Mouse (Mus musculus) liver, postnatal 0 days (tissue): ENCODE measurements around the gene Shroom3. TPM values are rescaled to one million over a fixed set of nuclear protein-coding genes. Genes with fewer than 3 reads are reported as not detected.

ENCODE experiments used
- ATAC-seq: fragments of 200-750 bp; cut with Nextera tagmentation; 2 replicates; pipeline ENCODE4 v1.8.0; 2017; ENCODE audit warnings: mild to moderate bottlenecking, moderate library complexity
- DNase-seq: peaks from one replicate; pipeline ENCODE4 v3.0.0-alpha.2; 2016
- H3K27ac ChIP-seq: fragments of 300-500 bp; sonication (generic); 2 replicates; pipeline ENCODE4 v1.5.1; 2014; ENCODE audit warnings: antibody characterized with exemption, moderate library complexity, mild to moderate bottlenecking, low read depth
- H3K27me3 ChIP-seq: fragments of 300-500 bp; sonication (generic); 2 replicates; pipeline ENCODE4 v1.6.1; 2014; ENCODE audit warnings: low read length, control low read depth, mixed read lengths; ENCODE audit not compliant: insufficient read depth
- H3K36me3 ChIP-seq: fragments of 300-500 bp; sonication (generic); replicated peaks from 2 replicates; pipeline ENCODE4 v1.6.1; 2014; ENCODE audit warnings: mild to moderate bottlenecking, control low read depth, low read length, moderate library complexity, mixed read lengths; ENCODE audit not compliant: insufficient read depth
- H3K4me1 ChIP-seq: fragments of 300-500 bp; sonication (generic); 2 replicates; pipeline ENCODE4 v1.6.1; 2014; ENCODE audit warnings: antibody characterized with exemption, mild to moderate bottlenecking, control low read depth; ENCODE audit not compliant: insufficient read depth
- H3K4me2 ChIP-seq: fragments of 300-500 bp; sonication (generic); 2 replicates; pipeline ENCODE4 v1.6.1; 2014; ENCODE audit warnings: low read depth, mild to moderate bottlenecking, low read length, moderate library complexity, mixed read lengths
- H3K4me3 ChIP-seq: fragments of 300-500 bp; sonication (generic); 2 replicates; pipeline ENCODE4 v1.5.1; 2014; ENCODE audit warnings: low read depth, low read length
- H3K9ac ChIP-seq: fragments of 300-500 bp; sonication (generic); replicated peaks from 2 replicates; pipeline ENCODE4 v1.6.1; 2014; ENCODE audit warnings: mild to moderate bottlenecking, moderate library complexity
- H3K9me3 ChIP-seq: fragments of 300-500 bp; sonication (generic); 2 replicates; pipeline ENCODE4 v1.6.1; 2016; ENCODE audit warnings: mild to moderate bottlenecking, control low read depth, low read length, mixed read lengths
- CTCF ChIP-seq: sonication (generic); IDR thresholded peaks from 2 replicates; pipeline ENCODE4 v1.5.1; 2016; ENCODE audit warnings: antibody characterized with exemption, low read depth
- EP300 ChIP-seq: IDR thresholded peaks from 2 replicates; pipeline ENCODE4 v1.6.1; 2016; ENCODE audit warnings: antibody characterized with exemption, low read depth, mild to moderate bottlenecking
- WGBS: fragments of 180-500 bp; shearing (Covaris S2); extraction: QIAGEN DNeasy Blood & Tissue Kit; methylation state at CpG from one replicate; pipeline ENCODE4 v1.1.7; 2014; ENCODE audit not compliant: insufficient replicate concordance; 5-methylcytosine and 5-hydroxymethylcytosine counted together
- polyA plus RNA-seq: library from polyadenylated mRNA; unstranded; fragments of >200 nt; fragmentation: Nextera tagmentation; extraction: Ambion mirVana; gene quantifications from 2 replicates; pipeline ENCODE4 v1.2.1, GENCODE M21; 2015

Shroom3 gene
- polyA plus RNA-seq, 1 experiment from 2014 or later: 0.96 TPM

- WGBS: 74% methylated on average over 6 of the region's 6 CpGs
- H3K36me3 ChIP-seq: no peaks in the 10 kb centered on the region
- no peak for ATAC-seq
Observed at GRCm38 (mm10) chr5:92994309-92994708, 311.1 kb downstream of the Shroom3 start.

GRCm38 (mm10) chr5:92994861-92995260 lies 311.6 kb downstream of the Shroom3 start:
- Histone ChIP-seq H3K9me3 (no peaks in the 10 kb centered on the region), H3K27ac (no peak overlapping the region), H3K27me3 (no peaks in the 10 kb centered on the region), H3K4me2 (no peak overlapping the region), H3K4me3 (no peak overlapping the region), H3K4me1 (no peaks in the 10 kb centered on the region; the same call in 1 of the 2 replicates), H3K9ac (no peak overlapping the region), H3K36me3 (no peaks in the 10 kb centered on the region)
- ATAC-seq (no peak), DNase-seq (no peak)
- TF ChIP-seq CTCF (no peak), EP300 (no peak)
- 74% methylated on average over 2 of the region's 2 CpGs for WGBS

More at GRCm38 (mm10) chr5:92994309-92994708, 311.1 kb downstream of the Shroom3 start:
- no peak for TF ChIP-seq CTCF
- TF ChIP-seq EP300: no peak
- Histone ChIP-seq H3K9me3 (no peaks in the 10 kb centered on the region), H3K9ac (no peak overlapping the region), H3K27me3 (no peaks in the 10 kb centered on the region), H3K4me3 (no peak overlapping the region), H3K4me1 (no peaks in the 10 kb centered on the region), H3K4me2 (no peak overlapping the region), H3K27ac (no peak overlapping the region)
- no peak for DNase-seq

GRCm38 (mm10) chr5:92997428-92998120 lies 314.3 kb downstream of the Shroom3 start:
- peak; percentile 53 for ATAC-seq
- H3K9me3 ChIP-seq: no peaks in the 10 kb centered on the region
- H3K36me3 ChIP-seq: no peaks in the 10 kb centered on the region
- H3K27ac ChIP-seq: peak overlapping the region; percentile 48
- no peak for DNase-seq
- no peak overlapping the region for H3K4me2 ChIP-seq
- TF ChIP-seq EP300 (no peak), CTCF (no peak)
- H3K4me3 ChIP-seq: no peak overlapping the region
- no peaks in the 10 kb centered on the region for H3K27me3 ChIP-seq
- H3K9ac ChIP-seq: no peak overlapping the region
- H3K4me1 ChIP-seq: peaks cover 5% of the 10 kb centered on the region
- WGBS: 60% methylated on average over 5 of the region's 5 CpGs

- no peak for DNase-seq
- Histone ChIP-seq H3K9me3 (no peaks in the 10 kb centered on the region), H3K27me3 (no peaks in the 10 kb centered on the region), H3K4me2 (no peak overlapping the region), H3K4me3 (no peak overlapping the region), H3K9ac (no peak overlapping the region), H3K27ac (no peak overlapping the region), H3K36me3 (no peaks in the 10 kb centered on the region), H3K4me1 (peaks cover 5% of the 10 kb centered on the region)
- WGBS: 48% methylated on average over 5 of the region's 5 CpGs
- ATAC-seq: no peak
- TF ChIP-seq EP300 (no peak), CTCF (no peak)
Observed at GRCm38 (mm10) chr5:92998494-92999016, 315.3 kb downstream of the Shroom3 start.

DNA sequence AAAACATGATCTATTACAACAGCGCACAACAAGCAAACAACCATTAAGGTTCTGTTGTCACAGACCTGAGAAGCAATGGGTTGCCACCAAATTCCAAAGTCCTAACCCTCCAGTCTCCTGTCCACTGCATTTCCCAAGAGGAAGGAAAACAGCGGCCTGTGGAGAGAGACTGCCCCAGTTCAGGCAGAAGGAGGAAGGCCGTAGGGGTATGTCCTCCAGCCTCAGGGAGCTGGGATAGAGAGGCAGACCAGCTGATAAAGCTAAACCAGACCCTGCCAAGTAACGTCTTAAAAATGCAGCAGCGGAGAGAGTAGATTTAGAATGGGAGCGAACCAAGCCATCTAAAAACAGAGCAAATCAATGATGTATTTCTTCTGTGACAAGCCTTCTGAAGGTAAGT lies 316.8 kb downstream of the Shroom3 start:
- Histone ChIP-seq H3K4me2 (no peak overlapping the region), H3K4me1 (peaks cover 5% of the 10 kb centered on the region), H3K9ac (no peak overlapping the region), H3K36me3 (no peaks in the 10 kb centered on the region), H3K27me3 (no peaks in the 10 kb centered on the region), H3K4me3 (no peak overlapping the region), H3K9me3 (no peaks in the 10 kb centered on the region), H3K27ac (peak overlapping the region; percentile 18; the same call in 1 of the 2 replicates)
- DNase-seq (no peak), ATAC-seq (no peak)
- 66% methylated on average over 6 of the region's 6 CpGs for WGBS
- TF ChIP-seq EP300 (no peak), CTCF (no peak)

GRCm38 (mm10) chr5:93000774-93001757 lies 317.8 kb downstream of the Shroom3 start:
- Histone ChIP-seq H3K4me1 (peaks cover 8% of the 10 kb centered on the region), H3K9me3 (no peaks in the 10 kb centered on the region), H3K9ac (no peak overlapping the region), H3K36me3 (no peaks in the 10 kb centered on the region), H3K4me2 (no peak overlapping the region), H3K4me3 (no peak overlapping the region), H3K27me3 (no peaks in the 10 kb centered on the region), H3K27ac (0 out of 2 replicates have a peak overlapping the region, but pooled peaks have one; percentile 55)
- no peak for TF ChIP-seq EP300
- no peak for TF ChIP-seq CTCF
- ATAC-seq (no peak), DNase-seq (peak; percentile 27)
- WGBS: 31% methylated on average over 17 of the region's 17 CpGs
